Mouse (Mus musculus) myocyte (in vitro differentiated cells): ENCODE measurements at regions not wholly inside any gene's neighbourhood (a gene's known extent, or its start where the extent isn't known, plus 50 kb on each side); places are given as distances from the start of the nearest gene placed in this dataset.

Experiments used
- CEBPB ChIP-seq: IDR thresholded peaks from 2 replicates; pipeline ENCODE4 v1.6.1; 2011; ENCODE audit warnings: mild to moderate bottlenecking, moderate library complexity; ENCODE audit not compliant: poor library complexity, insufficient read depth, severe bottlenecking
- E2F4 ChIP-seq: IDR thresholded peaks from one replicate; pipeline ENCODE4 v1.6.1; 2011; ENCODE audit warnings: mild to moderate bottlenecking, control low read depth, moderate library complexity; ENCODE audit not compliant: insufficient read depth
- MAX ChIP-seq: IDR thresholded peaks from one replicate; pipeline ENCODE4 v1.6.1; 2011; ENCODE audit warnings: low read depth, mild to moderate bottlenecking, control low read depth
- MYOD1 ChIP-seq, 3 experiments: IDR thresholded peaks; one replicate each; pipeline ENCODE4 v1.6.1; 2011; ENCODE audit warnings: control low read depth in 2 of 3, low read depth in 2 of 3, mild to moderate bottlenecking in 2 of 3, moderate library complexity in 1 of 3; ENCODE audit not compliant: insufficient read length in 2 of 3, control insufficient read depth in 1 of 3
- POLR2A ChIP-seq: IDR thresholded peaks from one replicate; pipeline ENCODE4 v1.6.1; 2011; ENCODE audit warnings: low read depth, mild to moderate bottlenecking, control low read depth, moderate library complexity; ENCODE audit not compliant: insufficient read length
- POLR2AphosphoS2 ChIP-seq: IDR thresholded peaks from one replicate; pipeline ENCODE4 v1.6.1; 2011; ENCODE audit warnings: low read depth, control low read depth; ENCODE audit not compliant: insufficient read length
- TCF12 ChIP-seq: IDR thresholded peaks from one replicate; pipeline ENCODE4 v1.6.1; 2011; ENCODE audit warnings: mild to moderate bottlenecking, control low read depth; ENCODE audit not compliant: poor library complexity, insufficient read depth, severe bottlenecking
- USF1 ChIP-seq: IDR thresholded peaks from one replicate; pipeline ENCODE4 v1.6.1; 2011; ENCODE audit warnings: low read depth, mild to moderate bottlenecking, control low read depth, moderate library complexity

DNA sequence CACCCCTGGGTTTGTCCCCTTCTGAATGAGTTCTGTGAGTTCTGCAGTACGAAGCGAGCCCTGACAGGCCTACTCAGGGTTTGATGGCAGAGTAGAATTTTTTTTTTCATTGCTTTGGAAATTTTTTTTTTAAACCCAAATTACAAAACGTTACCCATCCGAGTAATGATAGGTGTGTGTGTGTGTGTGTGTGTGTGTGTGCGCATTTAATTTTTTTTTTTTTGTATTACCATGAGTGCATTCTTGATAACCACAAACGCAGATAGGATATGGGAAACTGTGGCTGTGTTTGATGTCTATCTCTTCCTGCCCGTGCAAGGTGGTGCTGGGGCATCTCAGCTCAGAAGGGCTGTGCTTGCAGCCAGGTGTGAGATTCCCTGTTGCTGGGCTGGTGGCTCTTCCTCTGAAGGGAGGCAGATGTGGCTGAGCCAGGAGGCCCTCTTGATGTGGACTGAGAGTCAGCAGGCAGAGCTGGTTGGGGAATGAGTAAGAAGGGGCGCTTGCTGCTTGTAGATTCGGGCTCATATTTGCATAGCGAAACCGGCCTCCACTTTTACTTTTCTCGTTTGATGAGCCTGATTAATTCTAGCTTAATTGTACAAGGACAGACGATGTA lies 160.7 kb upstream of the Ubr2 start:
- no peak for TF ChIP-seq POLR2A
- no peak for TF ChIP-seq MAX
- no peak for TF ChIP-seq USF1
- TF ChIP-seq E2F4 = no peak
- TF ChIP-seq TCF12 = no peak
- TF ChIP-seq MYOD1 (IDR thresholded peaks at IDR 0.05; ENCODE audit: control insufficient read depth in 1 of 3, insufficient read length in 2 of 3, low read depth in 2 of 3) = no peak
- TF ChIP-seq CEBPB = no peak
- no peak for TF ChIP-seq POLR2AphosphoS2
